In genomic region chr7:88254884-88255283, GRCm38 (mm10) we compare ENCODE assay signal across 20 mouse cellular contexts.
"Had no signal": no experiment of that assay in that cellular context is flagged by ENCODE, and none has a peak within 500 bp of the region (broad histone marks: within the 10 kb centered on the region; RNA-seq: fewer than 3 reads in every experiment).

No protein-coding gene starts in this region.

- DNase-seq: kidney, adult 18-20 months; kidney, adult 9 months; kidney, postnatal 14 days; kidney, postnatal 4 days; left cerebral cortex, postnatal 4 days; liver, postnatal 0 days; lung, embryonic 14.5 days; right cerebral cortex, adult 18-20 months; right cerebral cortex, postnatal 14 days; right cerebral cortex, postnatal 4 days had no signal

- H3K4me3 ChIP-seq: limb, embryonic 12.5 days; limb, embryonic 15.5 days; megakaryocyte, embryonic 14.5 days; midbrain, embryonic 10.5 days; midbrain, embryonic 13.5 days; stomach, embryonic 15.5 days had no signal

- H3K36me3 ChIP-seq: limb, embryonic 12.5 days; limb, embryonic 15.5 days; midbrain, embryonic 10.5 days; midbrain, embryonic 13.5 days; stomach, embryonic 15.5 days had no signal

- H3K9me3 ChIP-seq: limb, embryonic 15.5 days; midbrain, embryonic 13.5 days; stomach, embryonic 15.5 days had no signal

- H3K9ac ChIP-seq: limb, embryonic 12.5 days; limb, embryonic 15.5 days; liver, embryonic 14.5 days; liver, postnatal 0 days; lung, embryonic 14.5 days; midbrain, embryonic 13.5 days; stomach, embryonic 15.5 days had no signal

- ATAC-seq: liver, postnatal 0 days; lung, postnatal 0 days; midbrain, embryonic 13.5 days; midbrain, embryonic 16.5 days had no signal

- H3K4me1 ChIP-seq: limb, embryonic 12.5 days; limb, embryonic 15.5 days; megakaryocyte, embryonic 14.5 days; midbrain, embryonic 10.5 days; midbrain, embryonic 13.5 days; stomach, embryonic 15.5 days had no signal

- H3K27ac ChIP-seq: limb, embryonic 12.5 days; limb, embryonic 15.5 days; liver, embryonic 14.5 days; midbrain, embryonic 10.5 days; midbrain, embryonic 13.5 days; stomach, embryonic 15.5 days had no signal

- H3K4me2 ChIP-seq: limb, embryonic 12.5 days; limb, embryonic 15.5 days; liver, embryonic 11.5 days; lung, embryonic 14.5 days; midbrain, embryonic 13.5 days; stomach, embryonic 15.5 days had no signal

- H3K27me3 ChIP-seq: limb, embryonic 12.5 days; limb, embryonic 15.5 days; megakaryocyte, embryonic 14.5 days; midbrain, embryonic 13.5 days; stomach, embryonic 15.5 days had no signal
